Mouse (Mus musculus) left cerebral cortex, postnatal 4 days (tissue): ENCODE data around the gene Gm45808. TPM values are rescaled to one million over a fixed set of nuclear protein-coding genes. Genes with fewer than 3 reads are reported as not detected.

Experiments
- DNase-seq: peaks from one replicate; pipeline ENCODE4 v3.0.0-alpha.2; 2022
- intact Hi-C: fragments of 180-260 bp; cut with DNase I; formaldehyde crosslinking; loops from one replicate; pipeline ENCODE4 v1.15.1; 2025
- microRNA-seq: library from miRNA; unstranded; fragments of <30 nt; microRNA quantifications from one replicate; pipeline ENCODE4 v1.2.0, GENCODE M21; 2022
- total RNA-seq, 2 experiments: library from RNA; stranded (reverse); gene quantifications; 2 replicates each; pipeline ENCODE4 v1.2.3; 2021

Gm45808 gene
- total RNA-seq, 2 experiments from 2014 or later, result not detected

- intact Hi-C loops, result no loop called here
- no peak for DNase-seq
Observed at GRCm38 (mm10) chr7:45417962-45418492, 68.6 kb downstream of the Gm45808 start.

Small RNA genes within 50 kb of the gene (microRNA-seq; reads per million reads assigned to microRNA genes)
- gene Gm22133, result not detected

Other genes with a start within 250 kb of the Gm45808 start
- gene Cd37, start 247.7 kb downstream of the Gm45808 start, total RNA-seq, result 1 to 10 TPM; 2.5 to 2.6 TPM
- gene Slc6a16, start 245.7 kb downstream of the Gm45808 start, total RNA-seq, result 1 to 10 TPM; 1.2 to 1.8 TPM
- not detected for gene Slc6a21, start 209.3 kb downstream of the Gm45808 start, total RNA-seq
- 10 to 100 TPM; 32.1 to 33.8 TPM for gene Trpm4, start 153.0 kb downstream of the Gm45808 start, total RNA-seq
- gene Hrc, start 151.5 kb downstream of the Gm45808 start, total RNA-seq, result under 1 TPM; 0.36 to 0.38 TPM
- 100 to 1,000 TPM; 106 to 108 TPM for gene Ppfia3, start 119.8 kb downstream of the Gm45808 start, total RNA-seq
- 10 to 100 TPM; 60.4 to 68.3 TPM for gene Lin7b, start 116.2 kb downstream of the Gm45808 start, total RNA-seq
- gene Snrnp70, start 91.1 kb downstream of the Gm45808 start, total RNA-seq, result 100 to 1,000 TPM; 453 to 460 TPM
- under 1 TPM in 1 of 2 experiments, not detected in 1; 0.16 TPM for gene Kcna7, start 81.2 kb downstream of the Gm45808 start, total RNA-seq
- under 1 TPM in 1 of 2 experiments, not detected in 1; 0.30 TPM for gene Ntf5, start 73.1 kb downstream of the Gm45808 start, total RNA-seq
- gene Lhb, start 66.0 kb downstream of the Gm45808 start, total RNA-seq, result not detected
- 10 to 100 TPM; 17.8 to 18.7 TPM for gene Gys1, start 52.0 kb downstream of the Gm45808 start, total RNA-seq
- gene Ruvbl2, start 48.7 kb downstream of the Gm45808 start, total RNA-seq, result 10 to 100 TPM; 54.2 to 60.3 TPM
- 100 to 1,000 TPM; 708 to 725 TPM for gene Ftl1, start 26.9 kb downstream of the Gm45808 start, total RNA-seq
- 100 to 1,000 TPM; 116 to 119 TPM for gene Bax, start 19.9 kb downstream of the Gm45808 start, total RNA-seq
- under 1 TPM; 0.22 to 0.24 TPM for gene Tulp2, start 4.9 kb downstream of the Gm45808 start, total RNA-seq
- 1 to 10 TPM; 2.6 to 3.2 TPM for gene Dhdh, start 2.0 kb upstream of the Gm45808 start, total RNA-seq
- 100 to 1,000 TPM; 110 to 116 TPM for gene Nucb1, start 23.6 kb upstream of the Gm45808 start, total RNA-seq
- gene Ppp1r15a, start 39.5 kb upstream of the Gm45808 start, total RNA-seq, result 10 to 100 TPM; 19.0 to 24.6 TPM
- gene Plekha4, start 39.5 kb upstream of the Gm45808 start, total RNA-seq, result 1 to 10 TPM in 1 of 2 experiments, under 1 TPM in 1; 0.90 to 2.7 TPM
- gene Hsd17b14, start 68.1 kb upstream of the Gm45808 start, total RNA-seq, result not detected
- gene Bcat2, start 83.3 kb upstream of the Gm45808 start, total RNA-seq, result 10 to 100 TPM; 22.9 to 25.3 TPM
- not detected for gene Fgf21, start 128.7 kb upstream of the Gm45808 start, total RNA-seq
- under 1 TPM in 1 of 2 experiments, not detected in 1; 0.14 TPM for gene Fut1, start 130.5 kb upstream of the Gm45808 start, total RNA-seq
- gene Izumo1, start 135.0 kb upstream of the Gm45808 start, total RNA-seq, result under 1 TPM in 1 of 2 experiments, not detected in 1; 0.20 TPM
- gene Rasip1, start 140.7 kb upstream of the Gm45808 start, total RNA-seq, result 10 to 100 TPM; 23.5 to 25.1 TPM
- gene Mamstr, start 153.2 kb upstream of the Gm45808 start, total RNA-seq, result 1 to 10 TPM; 1.7 to 2.6 TPM
- not detected for gene Fut2, start 179.6 kb upstream of the Gm45808 start, total RNA-seq
- under 1 TPM in 1 of 2 experiments, not detected in 1; 0.34 TPM for gene Ntn5, start 197.2 kb upstream of the Gm45808 start, total RNA-seq
- gene Sec1, start 207.6 kb upstream of the Gm45808 start, total RNA-seq, result under 1 TPM; 0.18 to 0.20 TPM
- 100 to 1,000 TPM; 136 to 144 TPM for gene Car11, start 213.0 kb upstream of the Gm45808 start, total RNA-seq
- gene Dbp, start 218.3 kb upstream of the Gm45808 start, total RNA-seq, result 10 to 100 TPM; 19.1 to 22.2 TPM
- 100 to 1,000 TPM; 640 to 672 TPM for gene Rpl18, start 228.6 kb upstream of the Gm45808 start, total RNA-seq
- gene Sphk2, start 231.2 kb upstream of the Gm45808 start, total RNA-seq, result 10 to 100 TPM; 23.6 to 24.6 TPM
- 1 to 10 TPM in 1 of 2 experiments, under 1 TPM in 1; 0.62 to 1.1 TPM for gene Fam83e, start 234.4 kb upstream of the Gm45808 start, total RNA-seq
- not detected for gene Spaca4, start 239.0 kb upstream of the Gm45808 start, total RNA-seq